Mouse (Mus musculus) cortical plate, adult 2 months (tissue): ENCODE results near the gene Suz12. TPM values are rescaled to one million over a fixed set of nuclear protein-coding genes. Genes with fewer than 3 reads are reported as not detected.
"Not testable (repeated sequence)": the region's sequence is repeated elsewhere in the genome, so short reads cannot be mapped to it uniquely, and the experiment has no call there.

Experiments used
- H3K27ac ChIP-seq: fragments of 200-500 bp; 2 replicates; pipeline ENCODE4 v1.5.1; 2012; ENCODE audit warnings: low read length, control low read depth, inconsistent platforms; ENCODE audit not compliant: insufficient read depth
- H3K4me1 ChIP-seq: fragments of 200-500 bp; 2 replicates; pipeline ENCODE4 v1.6.1; 2011; ENCODE audit warnings: low read length; ENCODE audit not compliant: control insufficient read depth, insufficient read depth
- H3K4me3 ChIP-seq: fragments of 200-500 bp; 2 replicates; pipeline ENCODE4 v1.5.1; 2011; ENCODE audit warnings: mild to moderate bottlenecking, low read length, control low read depth; ENCODE audit not compliant: insufficient read depth
- CTCF ChIP-seq: fragments of 200-500 bp; IDR thresholded peaks from 2 replicates; pipeline ENCODE4 v1.5.1; 2011; ENCODE audit warnings: mild to moderate bottlenecking, control low read depth, low read length; ENCODE audit not compliant: insufficient read depth; ENCODE audit errors: extremely low read depth
- POLR2A ChIP-seq: fragments of 200-500 bp; IDR thresholded peaks from 2 replicates; pipeline ENCODE4 v1.6.1; 2011; ENCODE audit warnings: mild to moderate bottlenecking, low read length, control low read depth; ENCODE audit not compliant: insufficient read depth; ENCODE audit errors: extremely low read depth
- polyA plus RNA-seq: library from polyadenylated mRNA; depleted of rRNA; stranded (reverse); fragments of >200 nt; gene quantifications from 2 replicates; pipeline ENCODE4 v1.2.3, GENCODE M21; 2012

The Suz12 gene
- polyA plus RNA-seq, 1 experiment: 16.6 TPM

DNA sequence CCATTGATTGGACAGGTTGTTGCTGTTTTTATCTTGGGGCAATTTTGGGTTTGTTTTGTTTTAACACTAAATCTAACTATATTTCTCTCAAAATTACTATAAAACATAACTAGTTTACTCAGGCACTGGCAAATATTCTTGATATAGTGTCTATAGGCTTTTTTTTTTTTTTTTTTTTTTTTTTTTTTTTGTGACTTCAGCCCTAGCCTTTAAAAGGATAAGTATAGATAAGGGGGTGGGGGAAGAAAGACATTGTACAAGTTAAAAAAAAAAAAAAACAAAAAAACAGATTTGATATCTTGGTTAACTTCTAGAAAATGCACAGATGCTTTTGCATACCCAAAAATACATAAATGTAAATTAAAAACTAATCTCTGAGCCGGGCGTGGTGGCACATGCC is 2.8 kb upstream of the Suz12 start:
- H3K4me1 ChIP-seq: no peaks in the 10 kb centered on the region
- H3K4me3 ChIP-seq: no peak overlapping the region
- H3K27ac ChIP-seq: no peak overlapping the region
- TF ChIP-seq POLR2A: no peak
- no peak for TF ChIP-seq CTCF

- no peak for TF ChIP-seq POLR2A
- no peak for TF ChIP-seq CTCF
- Histone ChIP-seq H3K27ac (no peak overlapping the region), H3K4me1 (no peaks in the 10 kb centered on the region)
These were observed 1.3 kb upstream of the Suz12 start for GRCm38 (mm10) chr11:79991600-79991999.

GRCm38 (mm10) chr11:79992035-79992591 is 793 bp upstream of the Suz12 start:
- TF ChIP-seq POLR2A: no peak
- TF ChIP-seq CTCF: no peak
- Histone ChIP-seq H3K4me3 (peak overlapping the region; percentile 72), H3K4me1 (no peaks in the 10 kb centered on the region), H3K27ac (no peak overlapping the region)

More at GRCm38 (mm10) chr11:79991600-79991999, 1.3 kb upstream of the Suz12 start:
- no peak overlapping the region for H3K4me3 ChIP-seq

DNA sequence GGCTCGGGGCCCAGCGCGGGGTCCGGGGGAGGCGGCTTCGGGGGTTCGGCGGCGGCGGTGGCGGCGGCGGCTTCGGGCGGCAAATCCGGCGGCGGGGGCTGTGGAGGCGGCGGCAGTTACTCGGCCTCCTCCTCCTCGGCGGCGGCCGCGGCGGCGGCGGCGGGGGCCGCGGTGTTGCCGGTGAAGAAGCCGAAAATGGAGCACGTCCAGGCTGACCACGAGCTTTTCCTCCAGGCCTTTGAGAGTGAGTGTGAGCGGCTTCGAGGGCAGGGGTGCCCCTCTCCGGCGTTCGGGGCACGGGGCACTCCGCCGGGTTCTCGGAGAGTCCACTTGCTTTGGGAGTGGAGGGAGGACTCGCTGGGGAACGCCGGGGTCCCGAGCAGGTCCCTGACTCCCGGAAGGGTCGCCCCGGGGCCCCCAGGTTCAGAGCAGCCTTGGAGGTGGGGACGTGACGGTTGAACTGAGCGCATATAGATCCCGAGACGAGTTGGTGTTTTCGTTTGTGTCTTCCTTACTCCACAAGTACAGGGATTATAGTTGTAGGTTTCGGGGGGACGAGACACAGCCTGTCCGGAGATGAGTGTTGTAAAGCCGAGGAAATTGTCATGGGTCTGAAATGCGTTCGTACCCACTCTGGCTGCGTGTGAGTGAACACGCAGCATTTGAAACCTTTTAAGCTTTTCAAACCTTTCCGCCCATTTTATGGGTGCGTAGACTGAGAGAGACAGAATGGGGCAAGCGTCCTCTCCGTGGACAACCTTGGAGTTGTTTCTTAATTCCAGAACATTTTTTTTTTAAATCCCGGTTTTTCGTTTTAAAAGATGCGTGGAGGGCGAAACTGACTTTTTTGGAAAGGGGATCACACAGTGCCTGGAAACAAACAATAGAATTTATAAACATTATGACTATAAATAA is 707 bp downstream of the Suz12 start:
- H3K27ac ChIP-seq: 0 out of 2 replicates have a peak overlapping the region, but pooled peaks have one; percentile 29
- no peak for TF ChIP-seq POLR2A
- TF ChIP-seq CTCF: no peak
- H3K4me3 ChIP-seq: peak overlapping the region; percentile 72
- no peaks in the 10 kb centered on the region for H3K4me1 ChIP-seq

DNA sequence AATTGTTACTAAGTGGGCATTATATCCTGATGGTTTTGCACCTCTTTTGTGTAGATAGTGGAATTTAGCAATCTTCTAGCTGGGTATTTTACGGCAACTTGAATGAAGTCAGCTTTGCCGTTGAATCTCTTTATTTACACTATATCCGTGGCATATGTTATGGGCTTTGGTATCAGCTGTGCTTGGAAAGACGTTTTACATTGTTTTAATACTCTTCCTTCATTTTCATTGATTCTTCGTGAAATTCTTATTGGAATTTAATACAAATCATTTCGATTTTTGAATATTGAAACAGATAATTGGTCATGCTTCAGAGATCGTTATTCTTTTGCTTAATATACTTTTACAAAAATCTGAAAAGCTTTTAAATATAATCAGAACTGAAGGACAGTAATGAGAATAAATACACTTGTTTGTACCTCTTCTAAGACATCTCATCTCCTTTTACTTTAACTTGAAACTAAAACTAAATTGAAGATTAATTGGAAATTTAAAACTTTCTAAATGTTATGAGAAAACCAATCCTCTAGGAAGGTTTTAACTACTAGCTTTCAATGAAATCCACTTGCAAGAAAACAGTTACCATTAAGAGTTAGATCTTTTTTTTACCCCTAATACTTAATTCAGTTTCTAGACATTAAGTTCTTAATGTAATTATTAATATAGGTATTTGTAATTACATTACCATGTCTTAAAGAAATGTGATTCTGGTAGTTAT is 1.5 kb downstream of the Suz12 start:
- Histone ChIP-seq H3K4me3 (peak overlapping the region; percentile 72; the same call in 1 of the 2 replicates), H3K27ac (no peak overlapping the region), H3K4me1 (no peaks in the 10 kb centered on the region)
- TF ChIP-seq POLR2A (no peak), CTCF (no peak)

- not testable (repeated sequence) for H3K27ac ChIP-seq, H3K4me1 ChIP-seq, H3K4me3 ChIP-seq
These were observed 23.6 kb downstream of the Suz12 start for GRCm38 (mm10) chr11:80016533-80016932.

DNA sequence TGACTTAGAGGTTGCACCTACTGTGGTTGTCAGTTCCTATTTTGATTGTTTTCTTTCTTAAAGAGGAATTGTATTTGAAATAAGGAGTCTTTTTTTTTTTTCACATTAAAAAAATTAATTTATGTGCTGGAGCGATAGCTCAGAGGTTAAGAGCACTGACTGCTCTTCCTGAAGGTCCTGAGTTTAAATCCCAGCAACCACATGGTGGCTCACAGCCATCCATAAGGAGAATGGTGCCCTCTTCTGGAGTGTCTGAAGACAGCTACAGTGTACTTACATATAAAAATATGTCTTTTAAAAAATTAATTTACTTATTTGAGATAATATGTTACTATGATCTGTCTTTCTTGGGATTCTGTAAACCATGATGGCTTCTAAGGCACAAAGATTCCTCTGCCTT is 26.9 kb downstream of the Suz12 start:
- no peak for TF ChIP-seq POLR2A
- Histone ChIP-seq H3K27ac (no peak overlapping the region), H3K4me3 (no peak overlapping the region), H3K4me1 (no peaks in the 10 kb centered on the region)

- Histone ChIP-seq H3K4me1 (no peaks in the 10 kb centered on the region), H3K27ac (no peak overlapping the region), H3K4me3 (no peak overlapping the region)
- no peak for TF ChIP-seq POLR2A
- TF ChIP-seq CTCF: no peak
These were observed 28.4 kb downstream of the Suz12 start for GRCm38 (mm10) chr11:80021306-80021705.

DNA sequence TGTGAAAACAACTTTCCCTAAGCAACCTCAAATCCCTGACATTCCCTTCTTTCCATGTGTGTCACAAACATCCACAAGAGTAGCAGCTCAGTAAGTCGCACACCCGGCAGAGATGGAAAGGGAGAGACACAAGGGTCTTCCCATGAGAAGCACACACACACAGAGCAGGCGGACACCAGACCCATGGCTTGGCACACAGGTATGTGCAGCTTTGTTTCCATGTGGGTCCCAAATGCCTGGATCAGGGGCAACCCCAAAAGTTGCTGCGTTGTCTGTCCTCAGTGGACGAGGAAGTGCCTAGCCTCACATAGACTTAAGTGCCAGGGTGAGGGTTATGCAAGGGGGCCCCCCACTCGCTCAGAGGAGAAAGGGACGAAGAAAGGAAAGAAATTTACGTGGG is 44.6 kb downstream of the Suz12 start:
- Histone ChIP-seq H3K4me3 (no peak overlapping the region), H3K4me1 (no peaks in the 10 kb centered on the region), H3K27ac (no peak overlapping the region)
- no peak for TF ChIP-seq CTCF
- no peak for TF ChIP-seq POLR2A
